Mouse (Mus musculus) urinary bladder, postnatal 36 days (tissue): ENCODE data around the gene Supt20.
"Not testable (repeated sequence)": the region's sequence is repeated elsewhere in the genome, so short reads cannot be mapped to it uniquely, and the experiment has no call there.

ENCODE experiments used
- DNase-seq, 2 experiments: peaks; one replicate each; pipeline ENCODE4 v3.0.0; 2022; ENCODE audit warnings: low spot score in 2 of 2, mixed read lengths in 1 of 2

Supt20 gene

GRCm38 (mm10) chr3:54704106-54704505, 11.5 kb downstream of the Supt20 start:
- DNase-seq, result not testable (repeated sequence)

DNA sequence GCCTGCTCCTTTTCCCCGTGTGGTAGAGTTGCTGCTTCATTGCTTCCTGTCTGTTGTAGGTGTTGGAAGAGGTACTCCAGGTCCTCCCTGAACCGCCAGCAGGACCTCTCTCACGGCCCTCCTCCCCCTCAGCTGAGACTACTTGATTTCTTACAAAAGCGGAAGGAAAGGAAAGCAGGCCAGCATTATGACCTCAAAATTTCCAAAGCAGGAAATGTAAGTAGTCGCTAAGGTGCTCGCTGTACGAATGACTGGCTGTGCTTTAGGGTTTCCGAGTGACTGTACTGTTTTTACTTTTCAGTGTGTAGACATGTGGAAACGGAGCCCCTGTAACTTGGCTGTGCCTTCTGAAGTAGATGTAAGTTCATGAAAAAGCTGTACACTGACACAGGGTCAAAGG, 16.4 kb downstream of the Supt20 start:
- no peak for DNase-seq

- DNase-seq, result no peak
Observed at GRCm38 (mm10) chr3:54714253-54714652, 21.6 kb downstream of the Supt20 start, which contains the start of gene Gm21958. TSS of gene Gm21958 (minus strand) at chr3:54714353.

DNA sequence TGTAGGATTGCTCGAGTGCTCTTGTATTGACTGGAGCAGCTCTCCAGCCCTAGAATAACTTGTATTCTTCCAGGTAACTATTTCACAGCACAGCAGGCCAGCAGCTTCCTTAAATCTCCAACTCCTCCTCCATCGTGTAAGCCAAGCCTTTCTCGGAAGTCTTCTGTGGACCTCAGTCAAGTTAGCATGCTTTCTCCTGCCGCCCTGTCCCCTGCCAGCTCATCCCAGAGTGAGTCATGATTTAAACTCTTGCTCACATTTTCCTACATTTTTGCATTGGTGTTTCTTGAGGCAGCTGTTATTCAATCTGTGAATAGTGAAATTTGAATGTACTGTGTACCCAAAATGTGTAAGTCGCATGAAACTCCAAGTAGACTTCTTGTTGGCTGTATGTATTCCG, 22.9 kb downstream of the Supt20 start:
- no peak for DNase-seq

DNA sequence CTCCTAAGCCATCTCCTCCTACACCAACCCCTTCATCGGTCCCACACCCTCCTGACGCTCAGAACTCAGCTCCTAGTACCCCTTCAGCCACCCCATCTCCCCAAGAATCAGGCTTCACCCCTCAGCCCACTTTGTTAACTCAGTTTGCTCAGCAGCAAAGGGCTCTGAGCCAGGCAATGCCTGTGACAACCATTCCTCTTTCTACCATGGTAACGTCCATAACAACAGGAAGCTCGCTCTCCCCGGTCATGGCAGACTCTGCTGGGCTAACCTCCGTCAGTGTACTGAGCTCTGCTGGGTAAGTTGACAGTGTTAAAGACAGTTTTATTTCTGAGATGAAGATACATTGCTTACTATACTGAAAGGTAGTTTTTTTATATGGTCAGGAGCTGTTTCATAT, 24.7 kb downstream of the Supt20 start:
- DNase-seq, result no peak

DNA sequence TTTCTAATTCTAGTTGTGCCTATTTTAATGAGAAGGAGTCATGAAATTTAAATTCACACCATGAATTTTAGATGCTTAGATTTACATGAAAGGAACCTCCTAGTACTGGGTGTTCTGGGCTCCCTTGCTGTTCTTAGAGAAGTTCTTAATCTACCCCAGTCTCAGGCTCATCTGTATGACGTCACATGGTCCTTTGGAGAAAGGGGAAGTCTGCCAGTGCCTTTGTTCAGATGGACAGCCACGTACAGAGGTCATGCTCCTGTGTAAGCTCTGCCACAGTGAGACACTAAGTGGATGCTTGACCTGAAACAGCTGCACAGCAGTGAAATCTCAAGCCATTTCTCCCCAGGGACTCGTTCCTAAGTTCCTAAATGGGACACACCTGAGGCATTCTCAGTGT, 26.3 kb downstream of the Supt20 start:
- DNase-seq, result no peak

DNA sequence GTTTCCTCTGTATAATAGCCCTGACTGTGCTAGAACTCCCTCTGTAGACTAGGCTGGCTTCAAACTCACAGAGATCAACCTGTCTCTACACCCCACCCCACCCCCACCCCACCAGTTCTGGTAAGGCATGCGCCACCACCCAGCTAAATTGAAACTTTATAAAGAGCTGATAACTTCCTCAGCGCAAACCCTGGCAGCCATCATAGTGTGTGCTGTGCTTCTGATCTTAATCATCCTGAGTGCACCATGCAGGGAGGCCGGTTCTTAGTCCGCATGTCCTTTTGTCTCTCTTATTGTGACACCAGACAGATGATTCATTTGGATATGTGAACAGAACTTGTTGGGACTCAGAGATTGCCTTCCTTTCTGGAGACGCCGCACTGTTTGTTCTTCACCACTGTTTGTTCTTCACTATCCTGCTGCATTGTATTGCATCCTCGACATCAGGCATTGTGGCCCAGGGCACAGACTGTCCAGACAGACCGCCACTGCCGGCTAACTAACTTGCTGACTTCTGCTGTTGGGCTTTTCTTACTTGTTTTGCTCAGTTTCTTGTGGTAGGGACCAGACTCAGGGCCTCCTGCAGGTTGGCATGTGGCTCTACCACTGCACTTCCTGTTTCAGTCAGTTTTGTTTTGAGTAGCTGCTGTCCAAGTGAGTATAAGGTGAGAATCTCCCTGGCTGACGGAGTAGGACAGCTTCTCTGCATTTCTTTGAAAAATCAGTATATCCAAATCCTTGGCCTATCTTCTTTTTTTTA, 31.3 kb downstream of the Supt20 start:
- DNase-seq, result peak; percentile 3 to 6

DNA sequence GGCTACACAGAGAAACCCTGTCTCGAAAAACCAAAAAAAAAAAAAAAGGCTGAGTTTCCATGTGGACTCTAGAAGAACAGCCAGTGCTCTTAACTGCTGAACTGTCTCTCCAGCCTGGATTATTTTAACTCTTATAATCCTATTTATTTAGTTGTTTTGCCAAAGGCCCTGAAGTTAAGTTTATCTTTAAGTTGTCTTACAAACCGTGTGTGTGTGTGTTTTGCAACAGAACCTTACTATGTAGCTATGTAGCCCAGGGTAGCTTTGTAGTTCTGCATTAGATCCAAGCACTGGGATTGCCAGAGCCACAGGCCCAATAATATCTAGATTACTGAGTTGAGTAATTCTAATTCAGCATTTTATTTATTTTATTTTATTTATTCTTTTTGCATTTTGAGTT, 32.7 kb downstream of the Supt20 start:
- DNase-seq, result no peak

GRCm38 (mm10) chr3:54727588-54727987, 35.0 kb downstream of the Supt20 start:
- DNase-seq, result no peak

- no peak for DNase-seq
Observed at GRCm38 (mm10) chr3:54728100-54728499, 35.5 kb downstream of the Supt20 start.

GRCm38 (mm10) chr3:54731626-54732150, 39.1 kb downstream of the Supt20 start:
- no peak for DNase-seq

DNA sequence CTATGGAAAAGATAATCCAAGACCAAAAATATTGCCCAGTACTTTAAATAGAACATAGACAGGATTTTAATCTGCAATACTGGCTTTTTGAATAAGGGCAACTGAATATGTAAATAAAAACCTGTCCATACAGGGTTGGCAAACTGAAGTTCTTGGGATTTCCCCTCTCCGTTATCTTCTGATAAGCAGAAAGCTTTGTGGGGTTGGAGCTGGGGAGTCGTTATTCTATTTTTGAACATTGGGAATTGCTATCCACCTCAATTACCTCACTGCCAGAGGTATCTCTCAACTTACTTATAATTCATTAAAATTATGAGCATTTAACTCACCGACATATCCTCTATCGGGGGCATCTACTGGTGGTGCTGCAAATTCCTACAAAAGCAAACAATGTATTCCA, 39.8 kb downstream of the Supt20 start:
- no peak for DNase-seq

DNA sequence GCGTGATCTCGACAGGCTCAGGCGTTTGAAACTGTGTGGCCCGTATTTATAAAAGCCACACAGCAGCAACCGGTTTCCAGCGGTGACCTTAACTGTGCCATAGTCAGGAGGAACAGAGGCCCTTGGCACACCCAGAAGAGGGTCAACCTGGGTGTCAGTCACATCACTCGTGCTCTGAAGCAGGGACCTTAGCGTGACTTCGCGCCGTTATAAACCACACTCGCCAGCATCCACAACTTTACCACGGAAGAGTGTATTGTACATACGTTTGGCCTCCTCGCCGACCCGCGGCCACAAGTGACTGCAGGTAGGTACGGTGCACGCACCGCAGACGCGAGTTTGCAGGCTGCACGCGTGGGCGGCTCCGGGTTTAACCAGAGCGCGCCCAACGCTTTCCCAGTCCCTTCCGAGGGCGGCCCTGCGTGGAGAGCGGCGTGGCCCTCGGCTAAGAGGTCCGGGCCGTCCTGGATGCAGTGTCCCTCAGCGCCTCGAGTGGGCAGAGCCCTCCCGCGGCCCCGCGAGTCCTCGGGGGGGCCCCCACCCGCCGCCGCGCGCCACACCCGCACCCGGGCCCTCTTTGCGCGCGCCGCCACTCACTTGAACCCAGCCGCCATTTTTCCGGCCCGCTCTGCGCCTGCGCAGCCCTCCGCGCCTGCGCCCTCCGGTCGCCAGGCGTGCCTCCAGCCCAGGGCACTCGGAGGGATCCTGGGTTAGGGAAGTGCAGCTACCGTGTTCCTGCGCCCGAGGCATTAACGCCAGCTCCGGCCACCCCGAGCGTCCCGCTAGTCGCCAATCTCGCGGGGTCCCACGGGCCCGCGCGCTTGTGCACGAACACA, 42.0 kb downstream of the Supt20 start:
- peak; percentile 79 to 89 for DNase-seq

DNA sequence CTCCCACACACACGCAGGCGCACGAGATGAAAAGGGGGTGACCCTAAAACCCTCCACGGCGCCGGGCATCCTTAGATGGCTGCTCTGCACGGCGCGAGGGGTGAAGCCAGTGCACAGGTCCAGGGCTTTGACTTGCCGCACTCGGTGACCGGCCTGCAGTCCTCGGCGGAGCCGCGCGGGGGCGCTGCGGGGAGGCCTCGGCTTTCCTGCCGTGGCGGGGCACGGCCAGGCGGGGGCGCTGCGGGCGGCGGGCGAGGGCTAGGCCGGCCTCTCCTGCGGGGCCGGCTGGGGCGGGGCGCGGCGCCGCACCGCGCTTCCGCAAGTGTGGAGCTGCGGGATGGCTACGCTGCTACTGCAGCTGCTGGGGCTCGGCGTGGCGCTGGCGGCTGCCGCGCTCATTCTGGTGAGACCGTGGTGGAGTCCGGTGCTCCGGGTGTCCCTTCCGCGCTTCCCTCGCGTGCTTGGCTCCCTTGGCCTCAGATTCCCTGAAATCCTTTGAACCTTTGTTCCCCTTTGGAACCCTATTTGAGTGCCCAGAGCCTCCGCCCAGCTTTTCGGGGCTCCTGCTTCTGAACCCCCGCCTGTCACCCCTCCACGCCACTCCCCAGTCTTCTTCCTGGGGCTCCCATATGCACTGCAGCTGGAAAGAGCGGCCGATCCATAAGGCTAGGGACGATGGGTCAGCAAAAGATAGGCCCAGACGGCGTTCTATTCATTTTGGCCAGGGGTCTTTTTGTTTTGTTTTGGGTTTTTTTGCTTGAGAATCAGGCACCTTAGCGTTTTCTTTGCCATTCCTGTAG, 42.8 kb downstream of the Supt20 start, which contains the start of the genes Exosc8 and Alg5:
TSS of gene Exosc8 (minus strand) at position 147 of the 800 bp plus-strand sequence.
TSS of gene Alg5 (plus strand) at position 293 of the 800 bp plus-strand sequence.
- DNase-seq, result peak; percentile 87 to 88

- no peak for DNase-seq
Observed at GRCm38 (mm10) chr3:54736101-54736927, 43.7 kb downstream of the Supt20 start.

GRCm38 (mm10) chr3:54737317-54737716, 44.7 kb downstream of the Supt20 start:
- DNase-seq, result no peak

- no peak for DNase-seq
Observed at GRCm38 (mm10) chr3:54741965-54742364, 49.4 kb downstream of the Supt20 start.

GRCm38 (mm10) chr3:54745799-54746198, 53.2 kb downstream of the Supt20 start:
- no peak for DNase-seq

GRCm38 (mm10) chr3:54753411-54753810, 60.8 kb downstream of the Supt20 start:
- no peak for DNase-seq

DNA sequence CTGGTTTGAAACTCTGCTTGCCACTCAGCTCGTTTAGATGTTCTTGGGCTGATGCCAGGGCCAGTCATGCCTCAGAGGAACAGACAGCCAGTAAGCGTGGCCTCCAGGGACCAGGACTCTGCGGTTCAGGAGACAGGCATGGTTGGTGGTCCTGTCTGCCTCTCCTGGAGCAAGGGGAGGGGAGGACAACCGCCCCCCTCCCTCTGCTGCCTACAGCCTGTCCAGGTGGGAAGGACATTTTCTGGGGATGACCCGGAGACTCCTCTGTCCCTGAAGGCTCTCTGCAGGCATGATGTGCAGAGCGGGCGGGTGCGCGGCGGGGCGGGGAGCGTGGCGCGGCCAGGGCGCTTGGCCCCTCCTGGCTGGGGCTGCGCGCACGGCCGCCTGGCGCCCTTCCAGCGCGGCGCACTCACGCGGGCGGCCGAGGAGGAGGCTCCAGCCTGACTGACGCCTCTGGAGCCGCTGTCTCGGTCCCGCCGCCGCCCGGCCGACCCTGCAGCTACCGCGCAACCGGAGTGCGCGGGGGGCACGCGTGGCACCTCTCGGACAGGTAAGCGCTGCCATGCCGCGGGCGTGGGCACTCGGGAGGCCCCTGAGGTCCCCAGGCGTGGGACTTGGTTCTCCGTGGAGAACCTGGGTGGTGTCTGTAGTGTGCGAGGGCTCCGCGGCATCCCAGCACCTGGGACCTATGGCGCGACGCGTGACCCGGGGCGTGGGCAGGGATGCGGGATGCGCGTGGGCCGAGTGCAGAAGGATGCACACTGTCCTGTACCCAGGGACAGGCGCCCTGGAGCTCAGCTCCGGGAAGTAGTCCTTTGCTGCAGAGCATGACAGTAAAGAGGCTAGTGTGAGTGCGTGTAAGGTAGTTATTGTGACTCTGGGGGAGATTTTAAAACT, 62.8 kb downstream of the Supt20 start, which contains the start of gene Smad9:
TSS of gene Smad9 (plus strand) at position 438 of the 897 bp plus-strand sequence.
- peak; percentile 38 to 57 for DNase-seq
